Mouse (Mus musculus) G1E (cell line): ENCODE measurements at regions not wholly inside any gene's neighbourhood (a gene's known extent, or its start where the extent isn't known, plus 50 kb on each side); places are given as distances from the start of the nearest gene placed in this dataset.

Experiments
- CTCF ChIP-seq: IDR thresholded peaks from 2 replicates; pipeline ENCODE4 v1.5.1; 2012; ENCODE audit warnings: low read depth, low read length, inconsistent platforms, mixed read lengths
- GATA1 ChIP-seq: IDR thresholded peaks from 2 replicates; pipeline ENCODE4 v1.6.1; 2012; ENCODE audit warnings: borderline replicate concordance, low read length, inconsistent platforms, mixed read lengths
- GATA2 ChIP-seq: IDR thresholded peaks from 2 replicates; pipeline ENCODE4 v1.6.1; 2012; ENCODE audit warnings: low read depth, low read length, inconsistent platforms, borderline replicate concordance
- TAL1 ChIP-seq: conservative IDR thresholded peaks from 2 replicates; pipeline ENCODE4 v1.6.1; 2012; ENCODE audit warnings: low read depth, low read length, inconsistent platforms, mixed read lengths

- peak; percentile 36; the same call in 1 of the 2 replicates for TF ChIP-seq CTCF
- no peak for TF ChIP-seq GATA1
- TF ChIP-seq GATA2, result no peak
- TF ChIP-seq TAL1, result no peak
These were observed 623.4 kb downstream of the Insc start for GRCm38 (mm10) chr7:115366910-115367309.
